Mouse (Mus musculus): Measurements from ENCODE around the gene Cdkl5. TPM values are rescaled to one million over a fixed set of nuclear protein-coding genes. Genes with fewer than 3 reads are reported as not detected.

Cdkl5 gene
- polyA plus RNA-seq, 1 experiment from 2014 or later: 3.3 TPM

- Histone ChIP-seq H3K27ac (ENCODE audit: low read length) (no peak within 1 kb of the TSS), H3K4me2 (replicated peaks; ENCODE audit: low read depth, low read length) (peak within 1 kb of the TSS; percentile 46), H3K27me3 (replicated peaks; ENCODE audit: insufficient read depth, low read length) (no peaks in the 10 kb centered on the region), H3K36me3 (ENCODE audit: insufficient read depth, low read length) (no peaks in the 10 kb centered on the region), H3K4me3 (ENCODE audit: low read depth, low read length) (peak within 1 kb of the TSS; percentile 43; the same call in 1 of the 2 replicates), H3K9me3 (ENCODE audit: low read length) (no peaks in the 10 kb centered on the region), H3K9ac (replicated peaks; ENCODE audit: low read depth) (no peak within 1 kb of the TSS), H3K4me1 (ENCODE audit: insufficient read depth, low read depth, low read length) (no peaks in the 10 kb centered on the region)
- no peak for ATAC-seq
- 78% methylated on average over 2 of the region's 2 CpGs for whole genome bisulfite sequencing
- no peak for DNase-seq (ENCODE audit: low spot score)
- TF ChIP-seq EP300 (IDR thresholded peaks at IDR 0.05): no peak
- no peak for TF ChIP-seq CTCF (IDR thresholded peaks at IDR 0.05)
Measured at GRCm38 (mm10) chrX:160767713-160768112, 226.8 kb downstream of the Cdkl5 start, which contains the start of gene Rs1. Gene Rs1, plus strand, starts transcription at chrX:160768013.

- no peaks in the 10 kb centered on the region for H3K4me1 ChIP-seq (ENCODE audit: insufficient read depth, low read depth, low read length)
- 0 out of 2 replicates have a peak overlapping the region, but pooled peaks have one; percentile 38 for H3K27ac ChIP-seq (ENCODE audit: low read length)
- no peak overlapping the region for H3K9ac ChIP-seq (replicated peaks; ENCODE audit: low read depth)
- DNase-seq (ENCODE audit: low spot score) (peak; percentile 55), ATAC-seq (peak; percentile 86)
- peak overlapping the region; percentile 46 for H3K4me2 ChIP-seq (replicated peaks; ENCODE audit: low read depth, low read length)
- peak overlapping the region; percentile 43 for H3K4me3 ChIP-seq (ENCODE audit: low read depth, low read length)
- TF ChIP-seq EP300 (IDR thresholded peaks at IDR 0.05) (no peak), CTCF (IDR thresholded peaks at IDR 0.05) (no peak)
- no peaks in the 10 kb centered on the region for H3K9me3 ChIP-seq (ENCODE audit: low read length)
- no peaks in the 10 kb centered on the region for H3K27me3 ChIP-seq (replicated peaks; ENCODE audit: insufficient read depth, low read length)
- no peaks in the 10 kb centered on the region for H3K36me3 ChIP-seq (ENCODE audit: insufficient read depth, low read length)
- 20% methylated on average over 15 of the region's 15 CpGs for WGBS
Measured at GRCm38 (mm10) chrX:160766233-160766616, 228.3 kb downstream of the Cdkl5 start.

DNA sequence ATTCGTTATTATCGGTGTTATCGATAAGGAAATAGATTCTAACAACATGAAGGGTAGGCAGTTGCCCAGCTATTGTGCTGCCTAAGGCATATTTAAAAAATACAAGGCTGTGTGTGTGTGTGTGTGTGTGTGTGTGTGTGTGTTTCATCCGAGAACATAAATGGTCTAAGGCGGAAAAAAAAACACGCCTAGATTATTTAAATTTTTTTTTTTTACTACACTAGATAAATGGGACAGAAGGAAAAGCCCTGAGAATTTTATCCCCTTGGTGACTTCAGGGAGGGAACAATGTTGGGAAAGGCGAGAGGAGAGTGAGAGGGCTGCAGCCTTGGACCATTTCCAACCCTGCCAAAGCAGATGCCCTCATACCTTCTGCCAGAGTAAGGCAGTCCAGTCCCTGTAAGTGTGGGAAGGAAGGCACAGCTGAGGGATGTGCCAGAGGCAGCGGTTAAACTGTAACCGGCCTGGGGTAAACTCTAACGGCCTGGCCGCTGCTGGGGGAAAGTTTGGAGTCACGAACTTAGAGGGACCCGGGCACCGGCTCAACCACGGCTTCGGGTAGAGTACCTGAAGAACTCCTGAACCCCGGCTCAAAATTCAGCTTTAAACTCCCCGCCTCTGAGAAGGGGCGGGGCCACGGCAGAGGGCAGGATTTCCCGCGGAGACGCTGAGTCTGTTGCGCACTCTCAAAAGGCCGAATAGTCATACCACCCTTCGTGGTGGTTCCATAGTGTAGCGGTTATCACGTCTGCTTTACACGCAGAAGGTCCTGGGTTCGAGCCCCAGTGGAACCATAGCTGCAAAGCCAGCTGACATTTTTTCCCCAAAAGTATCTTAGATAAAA is 228.9 kb downstream of the Cdkl5 start:
- WGBS: 26% methylated on average over 28 of the region's 30 CpGs

DNA sequence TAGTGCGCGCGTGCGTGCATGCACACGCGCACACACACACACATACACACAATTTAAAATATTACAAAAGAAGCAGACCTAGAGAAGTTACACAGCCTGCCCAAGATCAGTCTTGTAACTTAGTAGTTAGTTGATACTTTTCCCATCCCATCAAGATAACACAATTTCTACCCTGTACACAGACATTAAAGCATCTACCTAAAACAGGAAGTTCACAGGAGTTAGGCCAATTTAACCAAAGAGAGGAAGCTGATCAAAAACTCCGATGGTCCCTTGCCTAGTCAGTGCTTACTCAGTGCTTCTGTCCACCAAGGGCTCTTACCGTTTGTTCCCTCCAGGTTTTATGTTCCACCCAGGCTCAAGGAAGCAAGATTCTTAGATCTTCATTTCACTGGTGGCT is 243.7 kb downstream of the Cdkl5 start:
- no peaks in the 10 kb centered on the region for H3K4me1 ChIP-seq (ENCODE audit: insufficient read depth, low read depth, low read length)
- H3K27ac ChIP-seq (ENCODE audit: low read length): no peak overlapping the region
- no peak for ATAC-seq
- 90% methylated on average over 8 of the region's 8 CpGs for WGBS
- H3K9ac ChIP-seq (replicated peaks; ENCODE audit: low read depth): no peak overlapping the region
- no peaks in the 10 kb centered on the region for H3K36me3 ChIP-seq (ENCODE audit: insufficient read depth, low read length)
- H3K27me3 ChIP-seq (replicated peaks; ENCODE audit: insufficient read depth, low read length): no peaks in the 10 kb centered on the region
- no peak for TF ChIP-seq CTCF (IDR thresholded peaks at IDR 0.05)
- TF ChIP-seq EP300 (IDR thresholded peaks at IDR 0.05): no peak
- no peak overlapping the region for H3K4me3 ChIP-seq (ENCODE audit: low read depth, low read length)
- no peaks in the 10 kb centered on the region for H3K9me3 ChIP-seq (ENCODE audit: low read length)
- no peak for DNase-seq (ENCODE audit: low spot score)
- H3K4me2 ChIP-seq (replicated peaks; ENCODE audit: low read depth, low read length): no peak overlapping the region

More for the DNA sequence above, 228.9 kb downstream of the Cdkl5 start:
- peak; percentile 97 for ATAC-seq
- DNase-seq (ENCODE audit: low spot score): peak; percentile 79
- Histone ChIP-seq H3K9me3 (ENCODE audit: low read length) (no peaks in the 10 kb centered on the region), H3K9ac (replicated peaks; ENCODE audit: low read depth) (no peak overlapping the region), H3K4me3 (ENCODE audit: low read depth, low read length) (peak overlapping the region; percentile 43), H3K27me3 (replicated peaks; ENCODE audit: insufficient read depth, low read length) (no peaks in the 10 kb centered on the region), H3K36me3 (ENCODE audit: insufficient read depth, low read length) (no peaks in the 10 kb centered on the region), H3K4me1 (ENCODE audit: insufficient read depth, low read depth, low read length) (no peaks in the 10 kb centered on the region), H3K27ac (ENCODE audit: low read length) (0 out of 2 replicates have a peak overlapping the region, but pooled peaks have one; percentile 38), H3K4me2 (replicated peaks; ENCODE audit: low read depth, low read length) (peak overlapping the region; percentile 46)
- no peak for TF ChIP-seq EP300 (IDR thresholded peaks at IDR 0.05)
- TF ChIP-seq CTCF (IDR thresholded peaks at IDR 0.05): no peak

GRCm38 (mm10) chrX:160748653-160749052 is 245.9 kb downstream of the Cdkl5 start:
- no peaks in the 10 kb centered on the region for H3K36me3 ChIP-seq (ENCODE audit: insufficient read depth, low read length)
- no peak overlapping the region for H3K27ac ChIP-seq (ENCODE audit: low read length)
- ATAC-seq (no peak), DNase-seq (ENCODE audit: low spot score) (no peak)
- H3K9me3 ChIP-seq (ENCODE audit: low read length): no peaks in the 10 kb centered on the region
- H3K4me3 ChIP-seq (ENCODE audit: low read depth, low read length): no peak overlapping the region
- no peak overlapping the region for H3K9ac ChIP-seq (replicated peaks; ENCODE audit: low read depth)
- no peak for TF ChIP-seq EP300 (IDR thresholded peaks at IDR 0.05)
- no peak for TF ChIP-seq CTCF (IDR thresholded peaks at IDR 0.05)
- no peaks in the 10 kb centered on the region for H3K27me3 ChIP-seq (replicated peaks; ENCODE audit: insufficient read depth, low read length)
- H3K4me1 ChIP-seq (ENCODE audit: insufficient read depth, low read depth, low read length): no peaks in the 10 kb centered on the region
- no peak overlapping the region for H3K4me2 ChIP-seq (replicated peaks; ENCODE audit: low read depth, low read length)
- WGBS: 48% methylated on average over 1 of the region's 1 CpGs

DNA sequence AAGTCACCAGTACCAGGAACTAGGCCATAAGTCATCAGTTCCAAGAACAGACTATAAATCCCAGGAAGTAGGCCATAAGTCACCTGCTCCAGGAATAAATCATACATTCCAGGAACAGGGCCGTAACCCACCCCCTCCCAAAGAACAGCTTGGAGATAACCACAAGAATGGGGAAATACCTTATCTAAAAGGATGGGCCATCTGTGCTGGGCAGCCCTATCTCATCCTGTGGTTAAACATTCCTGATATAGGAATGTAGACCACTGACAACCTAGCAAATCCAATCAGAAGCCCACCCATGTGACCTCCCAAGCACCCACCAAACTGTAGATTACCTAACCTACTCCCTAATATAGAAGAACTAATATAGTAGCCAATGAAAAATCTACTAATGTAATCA is 249.1 kb downstream of the Cdkl5 start:
- Histone ChIP-seq H3K36me3 (ENCODE audit: insufficient read depth, low read length) (no peaks in the 10 kb centered on the region), H3K4me3 (ENCODE audit: low read depth, low read length) (no peak overlapping the region), H3K9ac (replicated peaks; ENCODE audit: low read depth) (no peak overlapping the region), H3K4me2 (replicated peaks; ENCODE audit: low read depth, low read length) (no peak overlapping the region), H3K27me3 (replicated peaks; ENCODE audit: insufficient read depth, low read length) (no peaks in the 10 kb centered on the region), H3K9me3 (ENCODE audit: low read length) (no peaks in the 10 kb centered on the region), H3K4me1 (ENCODE audit: insufficient read depth, low read depth, low read length) (no peaks in the 10 kb centered on the region), H3K27ac (ENCODE audit: low read length) (no peak overlapping the region)
- no peak for TF ChIP-seq EP300 (IDR thresholded peaks at IDR 0.05)
- TF ChIP-seq CTCF (IDR thresholded peaks at IDR 0.05): no peak
- ATAC-seq: no peak
- WGBS: 72% methylated on average over 1 of the region's 1 CpGs
- DNase-seq (ENCODE audit: low spot score): no peak

Data from lung, postnatal 0 days (tissue).